Mouse (Mus musculus): ENCODE data around the gene Fn1. TPM values are rescaled to one million over a fixed set of nuclear protein-coding genes. Genes with fewer than 3 reads are reported as not detected.

Gene Fn1
- polyA plus RNA-seq, 1 experiment from 2014 or later: 141 TPM

- Histone ChIP-seq H3K36me3 (peaks cover 66% of the 10 kb centered on the region), H3K4me3 (no peak overlapping the region)
These were observed 22.8 kb downstream of the Fn1 start for GRCm38 (mm10) chr1:71630243-71630642.

GRCm38 (mm10) chr1:71623625-71624024, 29.4 kb downstream of the Fn1 start:
- Histone ChIP-seq H3K9me3 (no peaks in the 10 kb centered on the region), H3K4me3 (no peak overlapping the region), H3K36me3 (peaks cover 78% of the 10 kb centered on the region), H3K4me2 (no peak overlapping the region), H3K27me3 (no peaks in the 10 kb centered on the region), H3K9ac (no peak overlapping the region), H3K27ac (no peak overlapping the region), H3K4me1 (no peaks in the 10 kb centered on the region)
- no peak for ATAC-seq (ENCODE audit: borderline replicate concordance, extremely low read depth, low FRiP score, low TSS enrichment)
- 91% methylated on average over 6 of the region's 6 CpGs for WGBS

More at GRCm38 (mm10) chr1:71630243-71630642, 22.8 kb downstream of the Fn1 start:
- no peaks in the 10 kb centered on the region for H3K27me3 ChIP-seq
- H3K9me3 ChIP-seq: no peaks in the 10 kb centered on the region
- H3K9ac ChIP-seq: no peak overlapping the region
- H3K27ac ChIP-seq: no peak overlapping the region
- no peak for ATAC-seq (ENCODE audit: borderline replicate concordance, extremely low read depth, low FRiP score, low TSS enrichment)
- WGBS: 42% methylated on average over 8 of the region's 8 CpGs
- no peaks in the 10 kb centered on the region for H3K4me1 ChIP-seq
- no peak overlapping the region for H3K4me2 ChIP-seq

- Histone ChIP-seq H3K9ac (no peak overlapping the region), H3K27me3 (no peaks in the 10 kb centered on the region), H3K36me3 (peaks cover 74% of the 10 kb centered on the region), H3K27ac (no peak overlapping the region), H3K4me2 (no peak overlapping the region), H3K4me1 (no peaks in the 10 kb centered on the region), H3K9me3 (no peaks in the 10 kb centered on the region), H3K4me3 (no peak overlapping the region)
- ATAC-seq (ENCODE audit: borderline replicate concordance, extremely low read depth, low FRiP score, low TSS enrichment): no peak
- WGBS: 91% methylated on average over 2 of the region's 2 CpGs
These were observed 31.5 kb downstream of the Fn1 start for GRCm38 (mm10) chr1:71621526-71621925.

GRCm38 (mm10) chr1:71614545-71615246, 38.3 kb downstream of the Fn1 start:
- Histone ChIP-seq H3K4me1 (no peaks in the 10 kb centered on the region), H3K4me3 (no peak overlapping the region), H3K27ac (no peak overlapping the region), H3K36me3 (peaks cover 90% of the 10 kb centered on the region), H3K27me3 (no peaks in the 10 kb centered on the region), H3K9ac (no peak overlapping the region), H3K9me3 (no peaks in the 10 kb centered on the region), H3K4me2 (no peak overlapping the region)
- ATAC-seq (ENCODE audit: borderline replicate concordance, extremely low read depth, low FRiP score, low TSS enrichment): no peak
- WGBS: 86% methylated on average over 8 of the region's 8 CpGs

- Histone ChIP-seq H3K27ac (no peak overlapping the region), H3K36me3 (peaks cover 88% of the 10 kb centered on the region), H3K4me2 (no peak overlapping the region), H3K9me3 (no peaks in the 10 kb centered on the region), H3K4me1 (no peaks in the 10 kb centered on the region), H3K27me3 (no peaks in the 10 kb centered on the region), H3K9ac (no peak overlapping the region), H3K4me3 (no peak overlapping the region)
- no peak for ATAC-seq (ENCODE audit: borderline replicate concordance, extremely low read depth, low FRiP score, low TSS enrichment)
- WGBS: 93% methylated on average over 21 of the region's 21 CpGs
These were observed 40.7 kb downstream of the Fn1 start for GRCm38 (mm10) chr1:71612256-71612655.

GRCm38 (mm10) chr1:71609916-71610315, 43.1 kb downstream of the Fn1 start:
- no peaks in the 10 kb centered on the region for H3K27me3 ChIP-seq
- no peak overlapping the region for H3K4me2 ChIP-seq
- WGBS: 84% methylated on average over 5 of the region's 5 CpGs
- no peak overlapping the region for H3K4me3 ChIP-seq
- H3K9me3 ChIP-seq: no peaks in the 10 kb centered on the region
- H3K36me3 ChIP-seq: peaks cover 89% of the 10 kb centered on the region
- H3K4me1 ChIP-seq: no peaks in the 10 kb centered on the region
- no peak overlapping the region for H3K27ac ChIP-seq
- H3K9ac ChIP-seq: no peak overlapping the region
- no peak for ATAC-seq (ENCODE audit: borderline replicate concordance, extremely low read depth, low FRiP score, low TSS enrichment)

GRCm38 (mm10) chr1:71609057-71609775, 43.8 kb downstream of the Fn1 start:
- no peak overlapping the region for H3K9ac ChIP-seq
- no peak overlapping the region for H3K4me2 ChIP-seq
- no peak overlapping the region for H3K27ac ChIP-seq
- H3K9me3 ChIP-seq: no peaks in the 10 kb centered on the region
- no peak overlapping the region for H3K4me3 ChIP-seq
- peaks cover 87% of the 10 kb centered on the region for H3K36me3 ChIP-seq
- 94% methylated on average over 37 of the region's 37 CpGs for WGBS
- no peak for ATAC-seq (ENCODE audit: borderline replicate concordance, extremely low read depth, low FRiP score, low TSS enrichment)
- no peaks in the 10 kb centered on the region for H3K27me3 ChIP-seq
- no peaks in the 10 kb centered on the region for H3K4me1 ChIP-seq

GRCm38 (mm10) chr1:71606600-71607325, 46.2 kb downstream of the Fn1 start:
- peaks cover 85% of the 10 kb centered on the region for H3K36me3 ChIP-seq
- H3K4me1 ChIP-seq: no peaks in the 10 kb centered on the region
- H3K27ac ChIP-seq: no peak overlapping the region
- no peak overlapping the region for H3K4me2 ChIP-seq
- H3K4me3 ChIP-seq: no peak overlapping the region
- H3K9ac ChIP-seq: no peak overlapping the region
- no peaks in the 10 kb centered on the region for H3K9me3 ChIP-seq
- WGBS: 90% methylated on average over 8 of the region's 8 CpGs
- no peaks in the 10 kb centered on the region for H3K27me3 ChIP-seq
- ATAC-seq (ENCODE audit: borderline replicate concordance, extremely low read depth, low FRiP score, low TSS enrichment): no peak

- peaks cover 83% of the 10 kb centered on the region for H3K36me3 ChIP-seq
- no peak for ATAC-seq (ENCODE audit: borderline replicate concordance, extremely low read depth, low FRiP score, low TSS enrichment)
- no peak overlapping the region for H3K27ac ChIP-seq
These were observed 47.2 kb downstream of the Fn1 start for GRCm38 (mm10) chr1:71605751-71606150.

GRCm38 (mm10) chr1:71595365-71595764, 57.6 kb downstream of the Fn1 start:
- no peaks in the 10 kb centered on the region for H3K4me1 ChIP-seq
- no peak overlapping the region for H3K4me3 ChIP-seq
- H3K4me2 ChIP-seq: no peak overlapping the region
- no peak for ATAC-seq (ENCODE audit: borderline replicate concordance, extremely low read depth, low FRiP score, low TSS enrichment)
- H3K36me3 ChIP-seq: peaks cover 88% of the 10 kb centered on the region
- no peaks in the 10 kb centered on the region for H3K9me3 ChIP-seq
- no peak overlapping the region for H3K27ac ChIP-seq
- no peaks in the 10 kb centered on the region for H3K27me3 ChIP-seq
- 80% methylated on average over 4 of the region's 4 CpGs for WGBS
- no peak overlapping the region for H3K9ac ChIP-seq

More at GRCm38 (mm10) chr1:71605751-71606150, 47.2 kb downstream of the Fn1 start:
- no peak overlapping the region for H3K4me2 ChIP-seq
- no peak overlapping the region for H3K4me3 ChIP-seq
- H3K9me3 ChIP-seq: no peaks in the 10 kb centered on the region
- H3K4me1 ChIP-seq: no peaks in the 10 kb centered on the region
- 88% methylated on average over 2 of the region's 2 CpGs for WGBS
- no peaks in the 10 kb centered on the region for H3K27me3 ChIP-seq
- no peak overlapping the region for H3K9ac ChIP-seq

GRCm38 (mm10) chr1:71594268-71594667, 58.7 kb downstream of the Fn1 start:
- WGBS: 85% methylated on average over 2 of the region's 2 CpGs
- no peaks in the 10 kb centered on the region for H3K9me3 ChIP-seq
- H3K4me1 ChIP-seq: no peaks in the 10 kb centered on the region
- peaks cover 90% of the 10 kb centered on the region for H3K36me3 ChIP-seq
- no peaks in the 10 kb centered on the region for H3K27me3 ChIP-seq
- no peak overlapping the region for H3K4me2 ChIP-seq
- no peak overlapping the region for H3K4me3 ChIP-seq
- no peak overlapping the region for H3K9ac ChIP-seq
- no peak for ATAC-seq (ENCODE audit: borderline replicate concordance, extremely low read depth, low FRiP score, low TSS enrichment)
- no peak overlapping the region for H3K27ac ChIP-seq

- no peaks in the 10 kb centered on the region for H3K9me3 ChIP-seq
- no peaks in the 10 kb centered on the region for H3K27me3 ChIP-seq
- peaks cover 86% of the 10 kb centered on the region for H3K36me3 ChIP-seq
- WGBS: 88% methylated on average over 9 of the region's 9 CpGs
- H3K4me1 ChIP-seq: no peaks in the 10 kb centered on the region
- no peak overlapping the region for H3K27ac ChIP-seq
- ATAC-seq (ENCODE audit: borderline replicate concordance, extremely low read depth, low FRiP score, low TSS enrichment): no peak
- no peak overlapping the region for H3K9ac ChIP-seq
- H3K4me3 ChIP-seq: no peak overlapping the region
- H3K4me2 ChIP-seq: no peak overlapping the region
These were observed 59.8 kb downstream of the Fn1 start for GRCm38 (mm10) chr1:71593184-71593583.
